Mouse (Mus musculus): ENCODE data around the gene Olfr1274-ps.
"Not testable (repeated sequence)": the region's sequence is repeated elsewhere in the genome, so short reads cannot be mapped to it uniquely, and the experiment has no call there.

The Olfr1274-ps gene

GRCm38 (mm10) chr2:90398633-90399107 lies at the start of gene Olfr1274-ps:
TSS of gene Olfr1274-ps (plus strand) at chr2:90398683.
- CTCF ChIA-PET = not testable (repeated sequence)

GRCm38 (mm10) chr2:90351047-90351446 lies 47.4 kb upstream of the Olfr1274-ps start:
- CTCF ChIA-PET = not testable (repeated sequence)

GRCm38 (mm10) chr2:90351540-90351939 lies 46.9 kb upstream of the Olfr1274-ps start:
- CTCF ChIA-PET = not testable (repeated sequence)

DNA sequence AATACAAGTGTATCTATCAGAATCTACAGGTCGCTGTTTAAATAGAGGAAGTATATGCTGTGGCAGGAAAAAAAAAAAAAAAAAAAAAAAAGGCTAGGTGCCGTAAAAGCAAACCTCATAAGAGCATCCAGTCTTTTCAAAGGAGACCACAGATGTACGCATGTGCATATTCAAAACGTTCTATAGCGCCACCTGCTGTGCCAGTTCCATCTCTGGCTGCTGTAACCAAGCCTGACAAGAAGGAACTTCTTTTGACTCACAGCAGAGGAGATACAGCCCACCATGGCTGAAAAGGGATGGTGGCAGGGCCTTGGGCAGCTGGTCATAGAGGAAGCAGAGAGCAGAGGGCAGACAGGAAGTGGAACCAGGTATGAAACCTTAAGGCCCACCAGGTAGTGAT lies 39.3 kb upstream of the Olfr1274-ps start:
- CTCF ChIA-PET = not testable (repeated sequence)

GRCm38 (mm10) chr2:90360199-90360598 lies 38.3 kb upstream of the Olfr1274-ps start:
- CTCF ChIA-PET = not testable (repeated sequence)

DNA sequence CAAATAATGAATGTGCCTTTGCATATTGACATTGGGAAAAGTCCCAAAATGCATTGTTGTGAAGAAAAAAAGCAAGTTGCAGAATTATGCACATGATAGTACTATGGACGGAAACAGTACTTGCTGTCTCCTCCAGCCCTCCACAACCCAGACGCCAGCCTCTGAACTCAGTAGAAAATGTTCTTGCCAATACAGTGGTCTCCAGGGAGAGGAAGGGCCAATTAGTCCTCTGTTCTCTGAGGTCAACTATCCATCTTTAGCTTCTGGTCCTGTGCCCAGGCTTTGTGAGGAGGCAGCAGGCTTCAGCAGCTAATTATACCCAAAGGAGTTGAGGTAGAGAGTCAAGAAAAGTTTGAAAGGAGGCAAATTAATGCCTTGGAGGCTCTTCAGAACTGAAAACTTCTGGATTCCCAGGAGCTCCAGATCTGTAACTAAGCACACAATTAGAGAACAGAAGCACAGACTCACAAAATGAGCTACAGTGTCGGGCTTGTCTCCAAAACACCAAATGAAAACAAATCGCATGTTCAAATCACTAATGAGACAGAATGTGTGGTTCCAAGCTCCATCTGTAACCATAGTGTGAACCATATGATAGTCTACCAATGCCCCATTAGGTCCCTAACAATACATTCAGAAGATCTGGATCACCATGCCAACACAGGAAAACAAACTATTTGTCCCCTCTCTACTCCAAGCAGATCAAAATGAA lies 15.8 kb downstream of the Olfr1274-ps start:
- CTCF ChIA-PET = not testable (repeated sequence)

DNA sequence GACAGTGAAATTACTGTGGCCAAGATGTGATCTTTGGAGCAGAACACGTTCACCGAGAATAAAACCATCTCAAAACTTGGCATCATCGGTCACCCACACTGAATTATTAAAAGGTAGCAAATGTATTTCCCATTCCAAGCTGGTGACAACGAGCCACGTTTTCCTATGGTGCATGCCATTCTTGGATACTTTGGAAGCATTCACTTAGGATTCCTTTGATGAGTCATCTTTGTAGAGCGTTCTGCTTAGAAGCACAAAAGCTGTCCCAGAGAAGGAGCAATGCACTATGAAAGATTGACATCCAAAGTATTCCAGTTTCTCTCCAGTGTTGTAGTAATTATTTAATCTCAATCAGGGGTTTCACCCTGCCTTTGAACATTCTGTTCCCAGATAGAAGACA lies 23.8 kb downstream of the Olfr1274-ps start:
- CTCF ChIA-PET = not testable (repeated sequence)

- CTCF ChIA-PET = not testable (repeated sequence)
Measured at GRCm38 (mm10) chr2:90424937-90425336, 26.5 kb downstream of the Olfr1274-ps start.

GRCm38 (mm10) chr2:90428988-90429717 lies 30.7 kb downstream of the Olfr1274-ps start:
- CTCF ChIA-PET = not testable (repeated sequence)

GRCm38 (mm10) chr2:90429782-90430181 lies 31.3 kb downstream of the Olfr1274-ps start:
- CTCF ChIA-PET = not testable (repeated sequence)

- CTCF ChIA-PET = not testable (repeated sequence)
Measured at GRCm38 (mm10) chr2:90437453-90437852, 39.0 kb downstream of the Olfr1274-ps start.

DNA sequence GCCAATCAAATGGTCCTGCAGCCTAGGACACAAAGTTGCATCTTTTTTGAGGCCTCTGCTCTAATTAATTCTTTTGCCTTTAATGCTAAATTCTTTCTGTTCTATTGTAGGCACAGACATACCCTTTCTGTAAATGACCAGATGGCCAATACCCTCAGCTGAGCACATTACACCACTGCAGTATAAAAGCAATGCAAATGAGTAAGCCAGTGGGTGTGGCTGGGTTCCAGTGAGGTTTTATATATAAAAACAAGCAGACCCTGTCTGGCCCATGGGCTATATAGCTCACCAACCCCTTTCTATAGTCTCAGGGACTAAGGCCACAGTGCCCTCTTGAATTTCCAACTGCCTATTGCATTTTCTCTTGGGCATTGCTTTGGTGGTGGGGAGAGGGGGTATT lies 41.7 kb downstream of the Olfr1274-ps start:
- CTCF ChIA-PET = not testable (repeated sequence)

- CTCF ChIA-PET = not testable (repeated sequence)
Measured at GRCm38 (mm10) chr2:90441811-90442210, 43.3 kb downstream of the Olfr1274-ps start.

DNA sequence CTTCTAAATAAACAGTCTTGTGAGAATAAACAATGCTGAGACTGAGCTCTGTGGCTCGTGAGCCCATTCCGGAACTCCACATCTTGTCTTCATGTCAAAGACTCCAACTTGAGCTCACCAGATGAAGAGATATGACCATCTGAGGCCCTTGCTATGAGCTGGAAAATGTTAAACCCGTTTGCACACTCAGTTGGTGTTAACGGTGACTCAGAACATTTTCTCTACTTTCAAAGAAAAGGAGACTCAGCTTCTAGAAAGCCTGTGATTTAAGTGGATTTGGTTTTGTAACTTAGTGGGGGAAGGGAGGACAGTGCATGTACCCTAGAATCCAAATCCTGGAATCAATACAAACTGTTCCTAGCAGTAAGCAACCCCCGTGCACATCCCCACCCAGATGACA lies 45.3 kb downstream of the Olfr1274-ps start:
- CTCF ChIA-PET = no interaction called here

- CTCF ChIA-PET = interaction anchor here (0.5 kb wide), 1 partner anchor 154 kb away, joined by 3 read pairs; no protein-coding TSS in a partner anchor
Measured at GRCm38 (mm10) chr2:90448967-90449740, 50.7 kb downstream of the Olfr1274-ps start.

DNA sequence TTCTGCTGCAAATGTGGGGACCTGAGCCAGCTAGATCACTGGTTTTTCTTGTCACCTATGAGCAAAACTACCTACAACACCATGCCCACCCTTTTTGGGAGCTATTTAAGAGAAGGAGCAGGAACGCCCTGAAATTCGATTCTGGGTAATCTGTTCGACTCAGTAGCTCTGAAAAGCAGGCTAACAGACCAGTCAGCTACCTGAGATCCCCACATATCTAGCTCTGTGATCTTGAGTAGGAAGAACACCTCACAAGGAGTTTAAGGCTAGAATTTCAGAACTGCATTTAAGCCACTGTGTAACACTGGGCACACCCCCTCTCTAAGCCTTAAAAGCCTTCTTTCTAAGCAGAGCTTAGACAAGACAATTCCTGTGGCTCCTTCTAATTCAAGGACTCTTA lies 53.9 kb downstream of the Olfr1274-ps start:
- CTCF ChIA-PET = no interaction called here
